Mouse (Mus musculus) ES-Bruce4 (cell line): Measurements from ENCODE around the gene Adamts14. TPM values are rescaled to one million over a fixed set of nuclear protein-coding genes. Genes with fewer than 3 reads are reported as not detected.

Experiments used
- H3K27ac ChIP-seq: 2 replicates; pipeline ENCODE4 v1.5.1; 2012; ENCODE audit warnings: low read length, inconsistent platforms; ENCODE audit not compliant: insufficient read depth
- H3K27me3 ChIP-seq: 2 replicates; pipeline ENCODE4 v1.6.1; 2012; ENCODE audit warnings: mild to moderate bottlenecking, low read length, inconsistent platforms; ENCODE audit not compliant: control insufficient read depth, poor library complexity, insufficient read depth, severe bottlenecking
- H3K36me3 ChIP-seq: 2 replicates; pipeline ENCODE4 v1.6.1; 2012; ENCODE audit warnings: inconsistent platforms, mild to moderate bottlenecking, low read length, moderate library complexity; ENCODE audit not compliant: control insufficient read depth, poor library complexity, insufficient read depth, severe bottlenecking
- H3K4me1 ChIP-seq: one replicate; pipeline ENCODE4 v1.8.1; 2011; ENCODE audit warnings: low read length; ENCODE audit not compliant: control insufficient read depth, insufficient read depth
- H3K4me3 ChIP-seq: 2 replicates; pipeline ENCODE4 v1.5.1; 2011; ENCODE audit warnings: low read depth, mild to moderate bottlenecking, low read length
- H3K9ac ChIP-seq: 2 replicates; pipeline ENCODE4 v1.6.1; 2012; ENCODE audit warnings: low read depth, mild to moderate bottlenecking, inconsistent platforms; ENCODE audit not compliant: poor library complexity, severe bottlenecking
- H3K9me3 ChIP-seq: replicated peaks from 2 replicates; pipeline ENCODE4 v1.6.1; 2012; ENCODE audit warnings: mild to moderate bottlenecking, low read length, inconsistent platforms; ENCODE audit not compliant: control insufficient read depth, poor library complexity, insufficient read depth, severe bottlenecking
- CTCF ChIP-seq: IDR thresholded peaks from one replicate; pipeline ENCODE4 v1.8.1; 2011; ENCODE audit warnings: low read depth, low read length
- EP300 ChIP-seq: IDR thresholded peaks from 2 replicates; pipeline ENCODE4 v1.6.1; 2011; ENCODE audit warnings: low read depth, low read length; ENCODE audit not compliant: insufficient read depth
- POLR2A ChIP-seq: IDR thresholded peaks from one replicate; pipeline ENCODE4 v1.8.1; 2011; ENCODE audit warnings: low read length; ENCODE audit not compliant: insufficient read depth
- polyA plus RNA-seq: library from polyadenylated mRNA; stranded (reverse); fragments of >200 nt; gene quantifications from 2 replicates; pipeline ENCODE4 v1.2.4, GENCODE M21; 2011; ENCODE audit warnings: low read depth; ENCODE audit not compliant: missing spikeins, insufficient read depth, insufficient read length

The Adamts14 gene
- polyA plus RNA-seq, 1 experiment = 3.7 TPM

- Histone ChIP-seq H3K27me3 (no peaks in the 10 kb centered on the region), H3K9ac (no peak overlapping the region), H3K4me3 (no peak overlapping the region), H3K4me1 (no peaks in the 10 kb centered on the region), H3K27ac (no peak overlapping the region), H3K36me3 (no peaks in the 10 kb centered on the region), H3K9me3 (no peaks in the 10 kb centered on the region)
- TF ChIP-seq EP300 (no peak), CTCF (no peak), POLR2A (no peak)
These were observed 104.8 kb downstream of the Adamts14 start for GRCm38 (mm10) chr10:61168393-61168792.

- H3K4me3 ChIP-seq = no peak overlapping the region
- H3K9ac ChIP-seq = no peak overlapping the region
- H3K36me3 ChIP-seq = no peaks in the 10 kb centered on the region
- no peaks in the 10 kb centered on the region for H3K9me3 ChIP-seq
- H3K4me1 ChIP-seq = peaks cover under 1% of the 10 kb centered on the region
- H3K27me3 ChIP-seq = no peaks in the 10 kb centered on the region
- no peak overlapping the region for H3K27ac ChIP-seq
- TF ChIP-seq EP300 (no peak), CTCF (no peak), POLR2A (no peak)
These were observed 105.7 kb downstream of the Adamts14 start for GRCm38 (mm10) chr10:61167333-61168096.

- TF ChIP-seq CTCF (no peak), EP300 (peak; percentile 61; the same call in 1 of the 2 replicates)
- H3K27me3 ChIP-seq = no peaks in the 10 kb centered on the region
- H3K4me1 ChIP-seq = peaks cover 6% of the 10 kb centered on the region
- no peak overlapping the region for H3K27ac ChIP-seq
- H3K9me3 ChIP-seq = no peaks in the 10 kb centered on the region
- no peak overlapping the region for H3K4me3 ChIP-seq
- H3K9ac ChIP-seq = no peak overlapping the region
- no peaks in the 10 kb centered on the region for H3K36me3 ChIP-seq
These were observed 110.9 kb downstream of the Adamts14 start for GRCm38 (mm10) chr10:61162366-61162765.

GRCm38 (mm10) chr10:61160671-61161070 is 112.6 kb downstream of the Adamts14 start:
- Histone ChIP-seq H3K4me1 (peaks cover 6% of the 10 kb centered on the region), H3K9me3 (no peaks in the 10 kb centered on the region), H3K9ac (no peak overlapping the region), H3K27me3 (no peaks in the 10 kb centered on the region), H3K4me3 (no peak overlapping the region), H3K27ac (no peak overlapping the region), H3K36me3 (no peaks in the 10 kb centered on the region)
- TF ChIP-seq EP300 (no peak), POLR2A (no peak), CTCF (no peak)

GRCm38 (mm10) chr10:61160089-61160488 is 113.1 kb downstream of the Adamts14 start:
- TF ChIP-seq EP300 (no peak), POLR2A (no peak), CTCF (no peak)
- Histone ChIP-seq H3K27ac (no peak overlapping the region), H3K27me3 (no peaks in the 10 kb centered on the region), H3K9me3 (no peaks in the 10 kb centered on the region), H3K4me1 (peaks cover 6% of the 10 kb centered on the region), H3K9ac (no peak overlapping the region), H3K4me3 (no peak overlapping the region), H3K36me3 (no peaks in the 10 kb centered on the region)

GRCm38 (mm10) chr10:61158594-61158993 is 114.6 kb downstream of the Adamts14 start:
- TF ChIP-seq EP300 (no peak), CTCF (no peak), POLR2A (no peak)
- H3K27ac ChIP-seq = no peak overlapping the region
- no peak overlapping the region for H3K9ac ChIP-seq
- no peak overlapping the region for H3K4me3 ChIP-seq
- no peaks in the 10 kb centered on the region for H3K36me3 ChIP-seq
- H3K9me3 ChIP-seq = no peaks in the 10 kb centered on the region
- peaks cover 6% of the 10 kb centered on the region for H3K4me1 ChIP-seq
- H3K27me3 ChIP-seq = no peaks in the 10 kb centered on the region
